Mouse (Mus musculus) neural tube, embryonic 11.5 days (tissue): ENCODE measurements around the gene Ncapg2. TPM values are rescaled to one million over a fixed set of nuclear protein-coding genes. Genes with fewer than 3 reads are reported as not detected.
A peak's percentile ranks its signal among the peaks of the same experiment; 100 is the strongest.

Source experiments
- ATAC-seq: fragments of 200-750 bp; cut with Nextera tagmentation; 2 replicates; pipeline ENCODE4 v1.8.0; 2017; ENCODE audit warnings: moderate number of reproducible peaks, mild to moderate bottlenecking, moderate TSS enrichment, moderate library complexity; ENCODE audit not compliant: insufficient read depth, low FRiP score, low TSS enrichment
- DNase-seq: peaks from one replicate; pipeline ENCODE4 v3.0.0-alpha.2; 2015; ENCODE audit warnings: low spot score
- H3K27ac ChIP-seq: fragments of 300-500 bp; sonication (generic); 2 replicates; pipeline ENCODE4 v1.5.1; 2014; ENCODE audit warnings: low read depth, mild to moderate bottlenecking, low read length
- H3K27me3 ChIP-seq: fragments of 300-500 bp; sonication (generic); 2 replicates; pipeline ENCODE4 v1.6.1; 2014; ENCODE audit warnings: mild to moderate bottlenecking, low read length, mixed read lengths; ENCODE audit not compliant: control insufficient read depth, insufficient read depth
- H3K36me3 ChIP-seq: fragments of 300-500 bp; sonication (generic); 2 replicates; pipeline ENCODE4 v1.6.1; 2014; ENCODE audit warnings: mild to moderate bottlenecking, low read length, moderate library complexity, mixed read lengths; ENCODE audit not compliant: control insufficient read depth, insufficient read depth
- H3K4me1 ChIP-seq: fragments of 300-500 bp; sonication (generic); 2 replicates; pipeline ENCODE4 v1.6.1; 2014; ENCODE audit warnings: low read length, mixed read lengths; ENCODE audit not compliant: control insufficient read depth, insufficient read depth
- H3K4me2 ChIP-seq: fragments of 300-500 bp; sonication (generic); 2 replicates; pipeline ENCODE4 v1.6.1; 2014; ENCODE audit warnings: low read depth, mild to moderate bottlenecking, moderate library complexity
- H3K4me3 ChIP-seq: fragments of 300-500 bp; sonication (generic); 2 replicates; pipeline ENCODE4 v1.5.1; 2014; ENCODE audit warnings: low read depth, low read length
- H3K9ac ChIP-seq: fragments of 300-500 bp; sonication (generic); 2 replicates; pipeline ENCODE4 v1.6.1; 2014; ENCODE audit warnings: mild to moderate bottlenecking, low read length
- H3K9me3 ChIP-seq: fragments of 300-500 bp; sonication (generic); 2 replicates; pipeline ENCODE4 v1.6.1; 2016; ENCODE audit warnings: low read length; ENCODE audit not compliant: control insufficient read depth
- WGBS: fragments of 180-500 bp; shearing (Covaris S2); extraction: QIAGEN DNeasy Blood & Tissue Kit; methylation state at CpG from one replicate; pipeline ENCODE4 v1.1.7; 2014; 5-methylcytosine and 5-hydroxymethylcytosine counted together
- polyA plus RNA-seq: library from polyadenylated mRNA; unstranded; fragments of >200 nt; fragmentation: Nextera tagmentation; extraction: Ambion mirVana; gene quantifications from 2 replicates; pipeline ENCODE4 v1.2.1, GENCODE M21; 2014

Gene Ncapg2
- polyA plus RNA-seq, 1 experiment from 2014 or later: 38.0 TPM

DNA sequence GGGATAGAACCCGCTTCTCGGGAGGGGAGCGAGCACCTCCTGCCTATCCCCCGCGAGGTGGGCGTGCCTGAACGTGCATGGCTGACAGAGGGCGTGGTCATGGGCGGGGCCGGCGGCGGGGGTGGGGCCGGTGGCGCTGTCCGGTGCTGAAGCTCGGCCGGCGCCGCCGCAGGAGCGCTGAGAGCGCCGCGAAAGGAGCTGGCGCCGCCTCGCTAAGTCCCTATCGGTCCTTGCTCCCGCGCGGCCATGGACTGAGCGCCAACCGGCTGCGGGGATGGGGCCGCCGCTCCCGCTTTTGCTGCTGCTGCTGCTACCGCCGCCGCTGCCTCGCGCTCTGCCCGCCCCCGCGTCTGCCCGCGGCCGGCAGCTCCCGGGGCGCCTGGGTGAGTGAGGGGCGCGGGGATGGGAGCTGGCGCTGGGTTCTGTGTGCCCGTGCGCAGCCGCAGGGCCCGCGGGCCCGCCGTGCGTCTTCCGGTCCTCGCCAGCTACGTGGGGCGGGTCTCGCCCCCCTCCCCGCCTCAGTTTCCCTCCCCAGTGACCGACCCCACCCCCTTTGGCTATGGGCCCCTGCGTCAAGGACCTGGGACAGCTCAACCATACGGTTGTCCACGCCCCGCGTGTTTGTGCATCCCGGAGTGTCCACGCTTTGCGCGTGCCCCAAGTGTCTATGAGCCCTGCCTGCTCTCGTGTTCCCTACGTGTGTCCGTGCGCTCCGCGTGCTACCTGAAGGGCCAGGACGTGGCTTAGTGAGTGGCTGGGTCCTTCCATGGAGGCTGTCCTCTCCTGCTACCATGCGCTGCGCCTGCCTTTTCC, 80.6 kb downstream of the Ncapg2 start, which contains the start of gene Ptprn2:
Gene Ptprn2, plus strand, starts transcription at position 130 of the 813 bp plus-strand sequence.
- Histone ChIP-seq H3K27ac (peak within 1 kb of the TSS; percentile 67; the same call in 1 of the 2 replicates), H3K4me2 (peak within 1 kb of the TSS; percentile 92), H3K4me3 (peak within 1 kb of the TSS; percentile 62), H3K9me3 (no peaks in the 10 kb centered on the region), H3K4me1 (peaks cover 4% of the 10 kb centered on the region; the same call in 1 of the 2 replicates), H3K9ac (peak within 1 kb of the TSS; percentile 61), H3K27me3 (peaks cover 4% of the 10 kb centered on the region; the same call in 1 of the 2 replicates), H3K36me3 (no peaks in the 10 kb centered on the region)
- under 1% methylated on average over 86 of the region's 86 CpGs for WGBS
- ATAC-seq (peak; percentile 94), DNase-seq (peak; percentile 90)

DNA sequence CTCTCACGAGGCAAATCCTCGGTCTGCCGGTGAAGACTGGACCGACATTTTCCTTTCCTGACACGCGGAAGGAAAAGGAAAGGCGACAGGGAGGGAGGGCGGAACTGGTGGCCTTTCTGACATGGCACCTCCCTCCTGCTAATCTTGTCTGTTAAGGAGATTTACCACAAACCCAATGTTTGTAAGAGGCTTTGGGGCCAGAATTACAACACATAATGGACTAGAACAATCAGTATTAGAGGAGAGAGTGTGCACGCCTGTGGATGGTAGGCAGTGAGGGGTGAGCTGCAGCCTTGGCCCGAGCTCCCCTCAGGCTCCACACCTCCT, 81.2 kb downstream of the Ncapg2 start:
- peaks cover 4% of the 10 kb centered on the region; the same call in 1 of the 2 replicates for H3K27me3 ChIP-seq
- peak overlapping the region; percentile 62 for H3K4me3 ChIP-seq
- peaks cover 4% of the 10 kb centered on the region; the same call in 1 of the 2 replicates for H3K4me1 ChIP-seq
- peak overlapping the region; percentile 61 for H3K9ac ChIP-seq
- 9% methylated on average over 8 of the region's 10 CpGs for WGBS
- ATAC-seq (no peak), DNase-seq (no peak)
- peak overlapping the region; percentile 92 for H3K4me2 ChIP-seq
- H3K27ac ChIP-seq: peak overlapping the region; percentile 67; the same call in 1 of the 2 replicates
- no peaks in the 10 kb centered on the region for H3K36me3 ChIP-seq
- no peaks in the 10 kb centered on the region for H3K9me3 ChIP-seq

DNA sequence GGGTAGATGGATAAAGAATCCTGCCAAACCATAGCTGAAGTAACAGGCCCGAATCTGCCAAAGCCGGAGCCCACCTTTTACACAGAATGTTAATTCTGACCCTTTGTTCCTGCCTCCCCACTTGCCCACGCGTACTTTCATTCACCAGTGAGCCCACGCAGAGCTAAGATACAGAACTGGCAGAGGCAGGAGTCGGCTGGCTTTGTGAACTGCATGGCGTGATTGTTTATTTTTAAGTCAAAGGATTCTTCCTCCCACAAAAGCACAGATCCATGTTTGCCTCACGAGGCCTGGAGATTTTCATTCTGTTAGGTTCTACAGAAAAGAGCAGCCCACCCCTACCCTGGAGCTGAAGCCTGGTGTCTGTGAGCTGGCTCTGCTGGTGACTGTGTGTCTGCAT, 83.6 kb downstream of the Ncapg2 start:
- DNase-seq (no peak), ATAC-seq (no peak)
- no peak overlapping the region for H3K27ac ChIP-seq
- peaks cover 4% of the 10 kb centered on the region; the same call in 1 of the 2 replicates for H3K4me1 ChIP-seq
- H3K36me3 ChIP-seq: no peaks in the 10 kb centered on the region
- H3K9ac ChIP-seq: no peak overlapping the region
- no peak overlapping the region for H3K4me3 ChIP-seq
- no peaks in the 10 kb centered on the region for H3K9me3 ChIP-seq
- 83% methylated on average over 8 of the region's 8 CpGs for WGBS
- H3K4me2 ChIP-seq: no peak overlapping the region
- peaks cover 4% of the 10 kb centered on the region; the same call in 1 of the 2 replicates for H3K27me3 ChIP-seq

DNA sequence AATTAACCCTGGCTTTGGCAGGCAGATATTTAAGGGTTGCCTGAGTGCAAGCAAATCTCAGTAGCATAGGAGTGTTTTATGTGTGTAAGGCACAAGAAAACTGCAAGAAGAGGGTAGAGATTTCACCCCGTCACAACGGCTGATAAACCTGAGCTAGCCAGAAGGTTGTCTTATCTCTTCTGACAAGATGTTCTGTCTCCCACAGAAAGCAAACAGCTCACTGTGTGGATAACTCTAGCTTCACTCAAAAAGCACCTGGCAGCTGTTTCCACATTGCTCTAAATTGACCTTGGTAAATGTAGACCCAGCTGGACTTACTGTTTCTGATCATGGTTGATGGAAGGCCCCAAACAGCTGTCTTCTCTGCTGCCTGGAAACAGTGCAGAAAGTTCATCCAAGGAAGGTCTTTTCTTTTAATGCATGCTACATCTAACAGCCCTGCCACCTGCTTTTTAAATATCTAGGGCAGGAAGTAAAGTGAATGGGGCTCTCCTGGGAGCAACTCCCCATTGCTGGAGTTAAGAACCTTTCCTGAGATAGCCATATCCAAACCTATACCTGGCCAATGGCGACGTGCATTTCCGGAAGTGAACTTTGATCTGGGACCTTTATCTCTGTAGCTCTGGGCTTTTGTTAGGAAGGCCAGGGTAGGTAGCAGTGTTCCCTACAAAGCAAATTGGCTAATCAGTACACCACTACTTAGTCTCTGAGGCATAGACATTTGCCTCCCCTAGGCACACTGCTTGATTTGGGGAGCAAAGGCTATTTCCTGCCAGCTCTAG, 85.6 kb downstream of the Ncapg2 start:
- 89% methylated on average over 5 of the region's 5 CpGs for WGBS

DNA sequence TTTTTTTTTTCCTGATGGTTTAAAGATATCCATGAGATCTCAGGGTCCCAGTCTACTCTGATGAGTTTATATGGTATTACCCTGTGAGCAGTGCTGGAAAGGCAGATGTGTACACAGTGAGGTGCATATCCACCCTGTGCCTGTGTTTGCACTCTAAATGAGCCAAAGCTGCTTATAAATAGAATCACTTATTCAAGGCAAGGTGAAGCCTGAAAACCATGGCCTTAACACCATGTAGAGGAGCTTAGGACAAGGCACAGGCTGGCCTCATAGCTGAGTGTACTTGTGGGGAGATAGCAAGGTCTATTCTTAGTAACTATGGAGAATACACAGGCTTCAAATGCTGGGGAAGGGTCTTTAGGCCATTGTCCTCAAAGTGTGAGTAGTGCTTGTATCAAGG, 93.5 kb downstream of the Ncapg2 start:
- Histone ChIP-seq H3K27me3 (no peaks in the 10 kb centered on the region), H3K27ac (no peak overlapping the region), H3K4me2 (no peak overlapping the region), H3K4me3 (no peak overlapping the region), H3K9me3 (no peaks in the 10 kb centered on the region), H3K4me1 (no peaks in the 10 kb centered on the region), H3K36me3 (no peaks in the 10 kb centered on the region), H3K9ac (no peak overlapping the region)
- no peak for DNase-seq
- no peak for ATAC-seq

More for the DNA sequence above, 85.6 kb downstream of the Ncapg2 start:
- no peaks in the 10 kb centered on the region for H3K36me3 ChIP-seq
- no peak overlapping the region for H3K9ac ChIP-seq
- H3K27me3 ChIP-seq: peaks cover 4% of the 10 kb centered on the region; the same call in 1 of the 2 replicates
- no peaks in the 10 kb centered on the region for H3K9me3 ChIP-seq
- no peak overlapping the region for H3K27ac ChIP-seq
- H3K4me2 ChIP-seq: no peak overlapping the region
- peaks cover 4% of the 10 kb centered on the region; the same call in 1 of the 2 replicates for H3K4me1 ChIP-seq
- ATAC-seq: no peak
- DNase-seq: no peak
- H3K4me3 ChIP-seq: no peak overlapping the region

DNA sequence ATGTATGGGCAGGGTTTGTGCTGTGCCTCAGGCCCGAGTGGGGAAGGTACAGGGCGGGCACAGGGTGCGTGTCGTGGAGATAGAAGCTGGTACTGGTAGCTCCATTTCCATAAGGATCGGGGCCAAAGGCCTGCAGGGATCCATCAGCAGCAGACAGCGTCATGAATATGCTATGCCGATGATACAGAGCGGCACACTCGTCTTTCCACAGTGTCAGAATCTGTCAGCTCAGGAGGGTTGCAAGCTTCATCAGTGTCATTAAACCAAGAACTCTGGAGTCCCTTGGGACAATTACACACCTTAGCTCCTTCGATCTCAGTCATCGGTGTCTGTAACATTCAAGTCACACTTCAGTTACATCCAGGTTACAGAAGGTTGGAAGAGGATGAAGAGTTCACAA, 95.5 kb downstream of the Ncapg2 start:
- Histone ChIP-seq H3K36me3 (no peaks in the 10 kb centered on the region), H3K4me2 (no peak overlapping the region), H3K4me1 (no peaks in the 10 kb centered on the region), H3K9ac (no peak overlapping the region), H3K9me3 (no peaks in the 10 kb centered on the region), H3K27ac (no peak overlapping the region), H3K4me3 (no peak overlapping the region), H3K27me3 (no peaks in the 10 kb centered on the region)
- WGBS: 84% methylated on average over 11 of the region's 11 CpGs
- ATAC-seq: no peak
- no peak for DNase-seq

DNA sequence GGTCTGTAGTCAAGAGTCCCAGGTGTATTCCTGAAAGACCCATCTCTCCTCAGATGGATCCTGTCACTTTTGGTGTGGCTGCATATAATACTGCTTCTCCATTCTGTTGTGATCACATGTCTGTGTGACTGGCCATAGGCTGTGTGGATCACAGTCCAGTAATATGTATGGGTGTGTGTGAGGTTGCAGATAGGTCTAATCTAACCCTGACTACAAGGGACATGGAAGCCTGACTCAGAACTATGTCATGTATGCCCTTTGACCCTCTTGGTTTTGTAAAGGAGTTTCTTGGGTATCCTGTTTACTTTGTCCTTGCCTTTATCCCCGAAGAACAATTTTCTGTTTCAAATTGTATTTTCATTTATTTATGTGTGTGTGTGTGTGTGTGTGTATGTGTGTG, 107.3 kb downstream of the Ncapg2 start:
- Histone ChIP-seq H3K9me3 (no peaks in the 10 kb centered on the region), H3K27me3 (no peaks in the 10 kb centered on the region), H3K9ac (no peak overlapping the region), H3K27ac (no peak overlapping the region), H3K4me2 (no peak overlapping the region), H3K4me1 (no peaks in the 10 kb centered on the region), H3K4me3 (no peak overlapping the region), H3K36me3 (no peaks in the 10 kb centered on the region)
- ATAC-seq: no peak
- 81% methylated on average over 1 of the region's 1 CpGs for WGBS
- DNase-seq: no peak
